Mouse (Mus musculus) liver, postnatal 0 days (tissue): ENCODE measurements around the gene 1500015O10Rik. TPM values are rescaled to one million over a fixed set of nuclear protein-coding genes. Genes with fewer than 3 reads are reported as not detected.
A peak's percentile ranks its signal among the peaks of the same experiment; 100 is the strongest.

Source experiments
- ATAC-seq: fragments of 200-750 bp; cut with Nextera tagmentation; 2 replicates; pipeline ENCODE4 v1.8.0; 2017; ENCODE audit warnings: mild to moderate bottlenecking, moderate library complexity
- DNase-seq: peaks from one replicate; pipeline ENCODE4 v3.0.0-alpha.2; 2016
- H3K27ac ChIP-seq: fragments of 300-500 bp; sonication (generic); 2 replicates; pipeline ENCODE4 v1.5.1; 2014; ENCODE audit warnings: antibody characterized with exemption, moderate library complexity, mild to moderate bottlenecking, low read depth
- H3K27me3 ChIP-seq: fragments of 300-500 bp; sonication (generic); 2 replicates; pipeline ENCODE4 v1.6.1; 2014; ENCODE audit warnings: low read length, control low read depth, mixed read lengths; ENCODE audit not compliant: insufficient read depth
- H3K36me3 ChIP-seq: fragments of 300-500 bp; sonication (generic); replicated peaks from 2 replicates; pipeline ENCODE4 v1.6.1; 2014; ENCODE audit warnings: mild to moderate bottlenecking, control low read depth, low read length, moderate library complexity, mixed read lengths; ENCODE audit not compliant: insufficient read depth
- H3K4me1 ChIP-seq: fragments of 300-500 bp; sonication (generic); 2 replicates; pipeline ENCODE4 v1.6.1; 2014; ENCODE audit warnings: antibody characterized with exemption, mild to moderate bottlenecking, control low read depth; ENCODE audit not compliant: insufficient read depth
- H3K4me2 ChIP-seq: fragments of 300-500 bp; sonication (generic); 2 replicates; pipeline ENCODE4 v1.6.1; 2014; ENCODE audit warnings: low read depth, mild to moderate bottlenecking, low read length, moderate library complexity, mixed read lengths
- H3K4me3 ChIP-seq: fragments of 300-500 bp; sonication (generic); 2 replicates; pipeline ENCODE4 v1.5.1; 2014; ENCODE audit warnings: low read depth, low read length
- H3K9ac ChIP-seq: fragments of 300-500 bp; sonication (generic); replicated peaks from 2 replicates; pipeline ENCODE4 v1.6.1; 2014; ENCODE audit warnings: mild to moderate bottlenecking, moderate library complexity
- H3K9me3 ChIP-seq: fragments of 300-500 bp; sonication (generic); 2 replicates; pipeline ENCODE4 v1.6.1; 2016; ENCODE audit warnings: mild to moderate bottlenecking, control low read depth, low read length, mixed read lengths
- CTCF ChIP-seq: sonication (generic); IDR thresholded peaks from 2 replicates; pipeline ENCODE4 v1.5.1; 2016; ENCODE audit warnings: antibody characterized with exemption, low read depth
- EP300 ChIP-seq: IDR thresholded peaks from 2 replicates; pipeline ENCODE4 v1.6.1; 2016; ENCODE audit warnings: antibody characterized with exemption, low read depth, mild to moderate bottlenecking
- whole genome bisulfite sequencing: fragments of 180-500 bp; shearing (Covaris S2); extraction: QIAGEN DNeasy Blood & Tissue Kit; methylation state at CpG from one replicate; pipeline ENCODE4 v1.1.7; 2014; ENCODE audit not compliant: insufficient replicate concordance; 5-methylcytosine and 5-hydroxymethylcytosine counted together
- polyA plus RNA-seq: library from polyadenylated mRNA; unstranded; fragments of >200 nt; fragmentation: Nextera tagmentation; extraction: Ambion mirVana; gene quantifications from 2 replicates; pipeline ENCODE4 v1.2.1, GENCODE M21; 2015

1500015O10Rik gene
- polyA plus RNA-seq, 1 experiment from 2014 or later = 0.72 TPM

DNA sequence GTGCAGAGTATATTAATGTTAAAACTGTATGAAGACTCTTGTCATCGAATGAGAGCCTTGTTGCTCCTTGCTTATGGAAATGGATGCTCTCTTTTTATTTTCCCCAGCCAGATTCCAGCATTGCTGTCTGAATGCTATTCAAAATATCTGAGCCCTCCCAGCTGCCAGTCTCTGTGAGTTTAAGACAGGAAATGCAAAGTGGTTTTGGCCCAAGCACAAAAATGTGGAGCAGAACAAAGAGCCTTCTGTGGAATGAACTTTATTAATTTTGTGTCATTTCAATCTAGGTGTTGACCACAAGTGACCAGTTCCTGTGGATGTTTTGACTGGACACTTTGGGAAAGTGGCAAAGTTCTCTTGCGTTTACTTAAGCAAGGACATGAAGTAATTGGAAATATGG is 15.6 kb upstream of the 1500015O10Rik start:
- DNase-seq = no peak
- WGBS = 62% methylated on average over 2 of the region's 2 CpGs
- Histone ChIP-seq H3K9ac (no peak overlapping the region), H3K4me2 (no peak overlapping the region), H3K9me3 (no peaks in the 10 kb centered on the region), H3K4me1 (no peaks in the 10 kb centered on the region), H3K27ac (no peak overlapping the region), H3K36me3 (no peaks in the 10 kb centered on the region), H3K4me3 (no peak overlapping the region), H3K27me3 (no peaks in the 10 kb centered on the region)
- no peak for ATAC-seq
- TF ChIP-seq CTCF (no peak), EP300 (no peak)

- no peaks in the 10 kb centered on the region for H3K9me3 ChIP-seq
- DNase-seq = no peak
- H3K4me3 ChIP-seq = no peak overlapping the region
- no peaks in the 10 kb centered on the region for H3K36me3 ChIP-seq
- 71% methylated on average over 7 of the region's 7 CpGs for WGBS
- no peak overlapping the region for H3K9ac ChIP-seq
- no peak overlapping the region for H3K4me2 ChIP-seq
- H3K27ac ChIP-seq = no peak overlapping the region
- TF ChIP-seq EP300 (no peak), CTCF (no peak)
- H3K4me1 ChIP-seq = no peaks in the 10 kb centered on the region
- no peak for ATAC-seq
- no peaks in the 10 kb centered on the region for H3K27me3 ChIP-seq
Measured at GRCm38 (mm10) chr1:43717967-43718366, 12.4 kb upstream of the 1500015O10Rik start.

- Histone ChIP-seq H3K27ac (no peak overlapping the region), H3K36me3 (no peaks in the 10 kb centered on the region), H3K4me3 (no peak overlapping the region), H3K27me3 (no peaks in the 10 kb centered on the region), H3K4me2 (no peak overlapping the region), H3K9ac (no peak overlapping the region), H3K9me3 (no peaks in the 10 kb centered on the region), H3K4me1 (no peaks in the 10 kb centered on the region)
- WGBS = 30% methylated on average over 2 of the region's 2 CpGs
- ATAC-seq (no peak), DNase-seq (no peak)
- TF ChIP-seq EP300 (no peak), CTCF (no peak)
Measured at GRCm38 (mm10) chr1:43718793-43719192, 11.6 kb upstream of the 1500015O10Rik start.

- WGBS = 50% methylated on average over 1 of the region's 1 CpGs
- no peak overlapping the region for H3K9ac ChIP-seq
- TF ChIP-seq EP300 (no peak), CTCF (no peak)
- ATAC-seq = no peak
- no peaks in the 10 kb centered on the region for H3K27me3 ChIP-seq
- H3K4me1 ChIP-seq = no peaks in the 10 kb centered on the region
- H3K4me2 ChIP-seq = no peak overlapping the region
- H3K4me3 ChIP-seq = no peak overlapping the region
- no peaks in the 10 kb centered on the region for H3K9me3 ChIP-seq
- no peaks in the 10 kb centered on the region for H3K36me3 ChIP-seq
- no peak for DNase-seq
- no peak overlapping the region for H3K27ac ChIP-seq
Measured at GRCm38 (mm10) chr1:43722459-43722858, 7.9 kb upstream of the 1500015O10Rik start.

GRCm38 (mm10) chr1:43732100-43732499 is 1.7 kb downstream of the 1500015O10Rik start:
- ATAC-seq (no peak), DNase-seq (no peak)
- Histone ChIP-seq H3K4me3 (no peak overlapping the region), H3K4me2 (no peak overlapping the region), H3K36me3 (no peaks in the 10 kb centered on the region), H3K4me1 (no peaks in the 10 kb centered on the region), H3K9ac (no peak overlapping the region), H3K27ac (no peak overlapping the region), H3K27me3 (no peaks in the 10 kb centered on the region), H3K9me3 (peaks cover 3% of the 10 kb centered on the region; the same call in 1 of the 2 replicates)
- peak; percentile 43; the same call in 1 of the 2 replicates for TF ChIP-seq CTCF
- no peak for TF ChIP-seq EP300
- 72% methylated on average over 4 of the region's 4 CpGs for WGBS

GRCm38 (mm10) chr1:43732657-43733056 is 2.3 kb downstream of the 1500015O10Rik start:
- no peak overlapping the region for H3K9ac ChIP-seq
- H3K27me3 ChIP-seq = no peaks in the 10 kb centered on the region
- H3K4me2 ChIP-seq = no peak overlapping the region
- H3K36me3 ChIP-seq = no peaks in the 10 kb centered on the region
- TF ChIP-seq EP300 = no peak
- TF ChIP-seq CTCF = no peak
- H3K9me3 ChIP-seq = peaks cover 3% of the 10 kb centered on the region; the same call in 1 of the 2 replicates
- no peak overlapping the region for H3K27ac ChIP-seq
- no peak overlapping the region for H3K4me3 ChIP-seq
- 78% methylated on average over 1 of the region's 1 CpGs for WGBS
- no peak for DNase-seq
- no peak for ATAC-seq
- H3K4me1 ChIP-seq = no peaks in the 10 kb centered on the region
